Mouse (Mus musculus): Measurements from ENCODE around the gene Mars.

Mars gene

DNA sequence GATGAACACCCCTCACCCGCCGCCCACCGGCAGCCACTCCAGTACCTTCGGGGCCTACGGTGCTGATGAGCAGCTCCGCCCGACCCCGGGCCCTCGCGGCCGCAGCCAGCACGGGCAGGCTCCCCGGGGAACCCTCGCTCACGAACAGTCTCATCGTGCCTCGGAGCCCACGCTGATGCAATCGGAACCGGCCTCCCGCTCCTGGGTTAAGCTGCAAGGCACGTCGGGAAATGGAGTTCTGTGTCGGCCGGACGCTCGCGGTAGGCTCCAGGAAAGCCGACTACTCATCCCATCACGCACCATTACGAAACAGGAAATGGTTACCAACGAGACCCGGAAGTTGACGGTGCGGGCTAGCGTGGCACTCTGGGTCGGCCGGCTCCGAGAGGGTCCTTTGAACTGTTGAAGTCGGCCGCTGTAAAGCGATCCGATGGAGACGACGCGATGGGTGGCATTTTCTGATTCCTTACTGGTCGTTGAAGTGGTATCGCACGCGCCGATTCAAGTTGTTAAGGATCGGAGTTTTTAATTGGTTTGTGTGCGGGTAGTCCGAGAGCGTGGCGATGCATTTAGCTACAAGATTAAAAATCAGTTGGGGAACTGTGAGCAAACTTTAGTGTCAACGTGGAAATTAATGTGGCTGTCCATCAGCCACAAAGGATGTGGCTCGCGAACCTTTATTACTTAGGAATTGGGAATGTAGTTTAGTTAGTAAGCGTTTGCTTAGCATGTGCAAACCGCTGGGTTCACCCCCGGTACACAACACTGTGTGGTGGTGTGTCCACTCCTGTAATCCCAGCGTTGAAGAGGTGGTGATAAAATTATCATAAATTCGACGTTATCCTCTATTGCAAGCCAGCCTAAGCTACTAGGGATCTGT lies at the start of gene Mars:
Gene Mars, minus strand, starts transcription at position 311 of the 880 bp plus-strand sequence.
- DNase-seq (ENCODE audit: low spot score in 2 of 2), result peak; percentile 97

- no peak for DNase-seq (ENCODE audit: low spot score in 2 of 2)
These were observed 49.1 kb upstream of the Mars start for GRCm38 (mm10) chr10:127360714-127361113.

GRCm38 (mm10) chr10:127355336-127355735 lies 43.8 kb upstream of the Mars start:
- DNase-seq (ENCODE audit: low spot score in 2 of 2), result no peak

- DNase-seq (ENCODE audit: low spot score in 2 of 2), result peak; percentile 37 to 55
These were observed 42.6 kb upstream of the Mars start, which contains the start of gene Inhbe for GRCm38 (mm10) chr10:127353909-127354895. TSS of gene Inhbe (minus strand) at chr10:127354411.

DNA sequence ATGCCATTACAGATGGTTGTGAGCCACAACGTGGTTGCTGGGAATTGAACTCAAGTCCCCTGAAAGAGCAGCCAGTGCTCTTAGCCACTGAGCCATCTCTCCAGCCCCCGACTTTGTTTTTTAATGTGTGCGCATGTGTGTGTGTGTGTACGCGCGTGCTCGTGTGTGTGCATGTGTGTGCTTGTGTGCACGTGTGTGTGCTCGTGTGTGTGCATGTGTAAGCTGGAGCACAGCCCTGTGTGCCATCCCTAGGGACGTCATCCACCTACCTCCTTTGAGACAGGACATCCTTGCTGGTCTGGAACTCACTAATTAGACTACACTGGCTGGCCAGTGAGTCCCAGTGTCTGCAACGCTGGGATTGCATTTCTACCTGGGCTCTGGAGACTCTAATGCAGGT lies 41.2 kb upstream of the Mars start:
- DNase-seq (ENCODE audit: low spot score in 2 of 2), result no peak

DNA sequence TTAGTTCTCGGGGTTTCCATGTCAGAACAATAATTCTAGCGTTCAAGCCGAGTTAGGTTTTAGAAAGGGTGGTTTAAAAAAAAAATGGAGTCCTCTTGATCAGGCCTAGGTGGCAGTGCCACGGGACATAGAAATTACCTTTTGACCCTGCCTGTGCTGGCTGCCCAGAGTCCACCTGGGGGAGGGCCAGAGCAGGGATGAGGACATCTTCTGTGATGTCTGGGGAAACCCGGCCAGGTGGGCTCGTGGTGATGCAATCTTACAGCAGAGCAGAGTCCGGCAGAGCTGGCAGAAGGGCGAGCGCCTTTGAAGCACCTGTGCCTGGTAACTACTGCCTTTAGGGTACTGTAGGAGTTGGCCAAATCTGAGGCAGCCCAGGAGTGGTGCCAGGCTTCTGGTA lies 40.6 kb upstream of the Mars start:
- no peak for DNase-seq (ENCODE audit: low spot score in 2 of 2)

DNA sequence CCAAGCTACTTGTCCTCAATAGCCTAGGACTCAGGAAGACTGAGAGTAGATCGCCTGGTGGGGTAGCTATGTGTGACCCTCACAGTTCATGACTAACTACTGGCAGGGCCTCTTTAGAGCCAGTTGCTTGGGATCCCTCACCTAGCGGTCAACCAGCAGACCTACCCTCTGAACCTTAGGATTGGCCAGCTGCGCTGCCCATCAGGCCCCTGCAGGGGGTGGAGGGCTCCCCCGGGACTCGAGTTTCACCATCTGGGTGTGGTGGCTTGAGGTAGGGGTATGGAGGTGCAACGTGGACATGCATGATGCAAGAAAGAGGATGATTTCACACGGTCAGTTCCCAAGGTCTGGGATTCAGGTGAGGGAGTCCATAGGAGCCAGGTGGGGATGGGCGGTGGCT lies 40.1 kb upstream of the Mars start:
- no peak for DNase-seq (ENCODE audit: low spot score in 2 of 2)

GRCm38 (mm10) chr10:127351285-127351595 lies 39.7 kb upstream of the Mars start:
- DNase-seq (ENCODE audit: low spot score in 2 of 2), result no peak

DNA sequence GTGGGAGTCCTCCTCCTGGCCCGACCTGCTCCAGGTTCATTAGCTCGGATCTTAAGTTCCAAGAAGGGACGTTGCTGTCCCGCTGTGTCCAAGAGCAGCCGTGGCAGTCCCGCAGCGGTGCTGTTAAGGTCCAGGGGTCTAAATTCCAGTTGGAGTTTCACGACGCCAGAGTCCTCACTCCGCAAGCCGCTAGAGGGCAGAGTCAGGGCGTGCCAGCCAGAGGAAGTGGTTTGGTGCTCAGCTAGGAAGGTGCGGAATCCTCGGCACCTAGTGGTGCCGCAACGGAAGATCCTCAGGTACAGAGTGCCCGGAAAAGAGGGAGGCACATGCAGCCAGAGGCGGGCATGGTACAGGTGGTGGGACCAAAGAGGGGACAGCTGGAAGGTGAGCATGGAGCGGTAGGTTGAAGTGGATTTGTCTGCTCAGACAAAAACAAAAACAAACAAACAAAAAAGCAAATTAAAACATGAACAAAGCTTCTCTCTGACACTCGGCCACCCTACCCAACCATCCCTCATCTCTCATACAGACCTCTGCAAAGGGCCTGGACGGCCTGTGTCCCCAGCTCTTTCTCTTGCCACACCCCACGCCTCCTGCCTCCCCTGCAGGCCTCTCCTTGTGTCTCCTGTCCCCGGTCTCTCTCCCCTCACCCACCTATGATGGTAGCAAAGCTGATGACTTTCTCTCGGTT lies 39.2 kb upstream of the Mars start:
- peak in 1 of 2 experiments; percentile 44 for DNase-seq (ENCODE audit: low spot score in 2 of 2)

DNA sequence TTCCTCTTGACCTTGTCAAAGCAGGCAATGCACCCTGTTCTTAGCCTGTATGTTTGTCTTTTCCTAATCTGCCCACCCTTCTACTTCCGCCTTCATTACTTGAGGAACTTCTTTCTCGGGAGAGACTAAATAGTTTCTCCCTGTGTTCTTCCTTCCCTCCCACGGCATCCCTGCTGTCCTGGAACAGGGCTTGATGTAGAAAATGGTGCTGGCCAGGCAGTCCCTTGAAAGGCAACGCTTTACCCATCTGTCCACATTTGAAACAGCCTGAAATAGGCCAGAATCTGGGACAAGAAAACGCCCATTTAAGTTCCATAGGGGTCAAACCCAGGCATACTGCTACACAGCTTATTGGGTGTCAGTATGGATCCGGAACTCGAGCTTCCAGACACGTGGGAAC lies 38.2 kb upstream of the Mars start:
- no peak for DNase-seq (ENCODE audit: low spot score in 2 of 2)

DNA sequence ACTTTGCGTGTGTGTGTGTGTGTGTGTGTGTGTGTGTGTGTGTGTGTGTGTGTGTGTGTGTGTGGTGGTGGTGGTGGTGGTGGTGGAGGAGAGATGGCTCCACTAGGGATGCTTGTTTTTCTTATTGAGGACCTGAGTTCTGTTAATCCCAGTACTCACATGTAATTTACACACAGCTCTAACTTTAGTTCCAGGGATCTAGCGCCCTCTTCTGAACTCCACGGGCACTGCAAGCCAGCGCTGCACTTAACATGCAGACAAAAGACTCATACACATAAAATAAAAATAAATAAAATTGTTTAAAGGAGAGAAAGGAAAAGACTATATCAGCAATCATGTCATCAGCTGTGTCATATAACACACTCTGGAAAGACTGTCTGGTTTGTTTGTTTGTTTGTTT lies 37.4 kb upstream of the Mars start:
- DNase-seq (ENCODE audit: low spot score in 2 of 2), result no peak

DNA sequence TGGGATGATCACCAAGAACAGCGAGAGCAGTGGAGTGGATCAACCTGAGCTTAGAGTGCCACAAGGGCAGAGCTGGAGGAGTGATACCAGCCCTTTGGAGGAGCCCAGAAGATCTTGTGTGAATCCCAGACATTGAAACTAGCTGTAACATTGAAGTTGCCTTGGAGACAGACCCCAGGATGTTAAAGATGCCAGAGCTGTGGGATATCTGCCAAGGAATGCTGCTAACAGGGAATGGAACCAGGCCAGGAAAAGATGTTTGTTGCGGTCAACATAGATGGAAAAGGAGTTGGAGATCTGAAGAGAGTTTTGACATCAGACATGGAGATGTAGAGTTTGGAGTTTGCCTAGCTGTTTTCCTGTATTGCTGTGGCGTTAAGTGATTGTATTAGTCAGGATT lies 34.6 kb upstream of the Mars start:
- DNase-seq (ENCODE audit: low spot score in 2 of 2), result no peak

DNA sequence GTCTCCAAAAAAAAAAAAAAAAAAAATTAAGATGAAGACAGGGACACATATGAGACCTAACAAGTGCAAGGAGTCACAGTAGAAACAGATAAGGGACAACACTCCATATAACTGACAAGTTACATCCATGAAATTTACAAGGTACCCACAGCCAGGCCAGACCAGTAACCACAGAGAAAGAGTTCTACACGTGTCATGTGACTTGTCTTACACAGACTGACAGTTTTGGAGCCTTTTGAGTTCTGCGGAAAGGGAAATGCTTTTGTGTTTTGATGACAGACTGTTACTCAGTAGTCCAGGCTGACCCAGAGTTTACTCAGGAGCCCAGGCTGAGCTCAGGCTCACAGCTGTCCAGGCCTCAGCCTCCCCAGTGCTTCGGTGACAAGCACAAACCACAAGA lies 31.4 kb upstream of the Mars start:
- no peak for DNase-seq (ENCODE audit: low spot score in 2 of 2)

GRCm38 (mm10) chr10:127341891-127342639 lies 30.5 kb upstream of the Mars start, which contains the start of gene Gli1:
TSS of gene Gli1 (minus strand) at chr10:127341974.
- DNase-seq (ENCODE audit: low spot score in 2 of 2), result peak; percentile 66 to 82

DNA sequence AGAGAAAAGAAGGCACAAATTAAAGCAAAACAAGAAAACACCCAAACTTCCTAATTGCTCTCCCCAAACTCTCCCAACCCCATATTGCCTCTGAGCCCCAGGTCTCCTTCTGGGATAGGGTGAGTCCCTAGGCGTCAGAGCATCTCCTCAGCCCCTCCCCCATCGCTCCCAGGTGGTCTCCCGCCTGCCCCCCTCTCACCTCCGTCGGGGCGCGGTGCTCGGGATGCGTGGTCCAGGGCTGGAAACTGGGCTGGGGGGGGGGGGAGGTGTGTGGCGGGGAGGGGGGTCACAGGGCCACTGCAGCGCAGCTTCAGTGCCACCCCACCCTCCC lies 29.7 kb upstream of the Mars start:
- no peak for DNase-seq (ENCODE audit: low spot score in 2 of 2)

DNA sequence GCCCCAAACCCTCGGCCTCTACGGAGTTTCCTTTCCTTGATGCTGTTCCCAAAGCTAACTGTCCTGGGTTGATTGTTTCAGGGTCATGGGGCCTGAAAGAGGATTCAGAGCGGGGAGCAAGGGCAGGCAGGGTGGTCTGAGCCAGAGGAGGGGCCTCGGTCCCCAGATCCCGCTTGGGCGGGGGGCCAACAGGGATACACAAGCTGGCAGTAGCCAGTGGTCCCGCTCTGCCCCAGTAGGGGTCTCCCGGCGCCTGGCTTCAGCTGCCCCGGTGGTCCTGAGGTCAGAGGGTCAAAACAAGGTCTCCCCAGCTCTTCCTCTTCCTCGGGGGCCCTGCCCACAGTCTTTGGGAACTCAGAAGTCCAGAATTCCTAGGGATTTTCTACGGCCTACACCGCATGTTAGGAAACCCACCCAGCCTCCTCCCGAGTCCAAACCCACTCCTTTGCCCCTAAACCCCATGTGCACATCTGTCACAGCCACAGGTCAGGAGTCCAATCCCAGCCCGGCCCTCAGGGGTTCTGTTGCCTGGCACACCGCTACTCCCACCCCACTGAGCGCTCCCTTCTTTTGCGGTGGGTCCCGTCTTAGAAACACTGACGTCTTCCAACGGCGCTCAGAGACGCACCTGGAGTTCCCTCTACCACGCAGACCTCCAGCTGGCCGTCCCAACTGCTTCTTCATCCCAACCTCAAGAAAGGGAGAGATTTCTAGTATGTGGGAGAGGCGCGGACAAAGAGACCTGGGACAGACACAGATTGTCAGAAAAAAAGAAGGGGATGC lies 29.2 kb upstream of the Mars start:
- DNase-seq (ENCODE audit: low spot score in 2 of 2), result no peak

DNA sequence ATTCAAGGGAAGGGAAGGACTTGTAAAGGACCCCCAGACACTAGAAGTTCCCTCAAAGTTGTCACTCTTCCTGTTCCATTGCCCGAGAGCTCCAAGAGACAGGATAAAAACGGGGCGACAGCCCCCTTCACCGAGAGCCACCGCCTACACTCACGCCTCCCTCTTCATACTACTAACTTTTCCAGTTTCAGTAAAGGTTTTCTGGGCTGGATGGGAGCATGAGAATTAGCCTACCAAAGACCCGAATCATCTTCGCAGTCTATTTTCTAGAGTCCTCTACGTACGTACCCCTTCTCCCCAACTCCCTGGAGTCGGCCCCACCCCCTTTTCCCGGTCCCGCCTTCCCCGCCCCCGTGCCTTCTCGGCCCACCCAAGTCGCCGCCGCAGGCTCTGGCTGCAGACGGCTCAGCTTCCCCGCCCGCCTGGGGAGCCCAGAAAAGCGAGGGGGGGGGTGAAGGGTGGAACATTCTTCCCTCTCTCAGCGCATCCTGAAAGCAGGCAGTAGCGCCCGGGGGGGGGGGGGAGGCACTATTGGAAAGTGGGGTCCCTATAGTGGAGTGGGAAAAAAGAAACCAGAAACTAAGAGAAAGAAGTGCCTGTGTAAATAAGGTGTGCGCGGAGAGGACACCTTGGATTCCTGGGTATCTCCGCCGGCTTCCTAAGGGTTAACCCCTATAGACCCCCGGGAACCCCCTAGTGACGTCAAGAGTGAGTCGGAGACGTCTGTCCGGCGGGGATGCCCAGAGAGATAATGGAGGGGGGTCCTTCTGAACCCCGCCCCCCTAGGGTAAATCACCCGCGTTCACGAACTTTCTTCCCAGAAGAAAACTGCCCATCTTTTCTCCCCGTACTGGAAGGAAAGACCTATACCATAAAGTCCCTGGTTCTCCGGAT lies 28.3 kb upstream of the Mars start:
- DNase-seq (ENCODE audit: low spot score in 2 of 2), result peak; percentile 38 to 43

- DNase-seq (ENCODE audit: low spot score in 2 of 2), result peak; percentile 86 to 91
These were observed 27.5 kb upstream of the Mars start for GRCm38 (mm10) chr10:127338930-127339682.

Data from heart, adult 9 months (tissue).